Mouse (Mus musculus): Measurements from ENCODE around the gene Ccar1. TPM values are rescaled to one million over a fixed set of nuclear protein-coding genes. Genes with fewer than 3 reads are reported as not detected.
"Not testable (repeated sequence)": the region's sequence is repeated elsewhere in the genome, so short reads cannot be mapped to it uniquely, and the experiment has no call there.

Gene Ccar1
- polyA plus RNA-seq, 1 experiment from 2014 or later: 100 TPM

DNA sequence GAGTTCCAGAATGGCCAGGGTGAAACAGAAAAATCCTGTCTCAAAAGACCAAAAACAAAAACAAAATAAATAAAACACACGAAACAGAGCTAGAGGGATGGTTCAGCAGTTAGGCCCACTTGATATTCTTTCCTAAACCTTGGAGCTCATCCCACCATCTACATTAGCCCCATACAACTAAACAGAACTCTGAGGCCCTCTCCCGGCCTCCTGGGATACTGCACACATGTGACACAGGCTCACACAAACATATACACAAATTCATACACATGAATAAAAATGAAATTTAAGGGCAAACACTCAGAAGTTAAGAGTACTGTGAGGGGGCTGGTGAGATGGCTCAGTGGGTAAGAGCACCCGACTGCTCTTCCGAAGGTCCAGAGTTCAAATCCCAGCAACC is 2.1 kb upstream of the Ccar1 start:
- ATAC-seq (ENCODE audit: insufficient read depth, low FRiP score, low read depth): no peak
- H3K27me3 ChIP-seq (replicated peaks): no peaks in the 10 kb centered on the region
- no peaks in the 10 kb centered on the region for H3K9me3 ChIP-seq
- H3K36me3 ChIP-seq: peaks cover 5% of the 10 kb centered on the region
- H3K9ac ChIP-seq: no peak overlapping the region
- H3K4me3 ChIP-seq (replicated peaks): no peak overlapping the region
- H3K4me1 ChIP-seq: no peaks in the 10 kb centered on the region
- H3K4me2 ChIP-seq: no peak overlapping the region
- H3K27ac ChIP-seq: no peak overlapping the region
- 98% methylated on average over 4 of the region's 4 CpGs for WGBS

DNA sequence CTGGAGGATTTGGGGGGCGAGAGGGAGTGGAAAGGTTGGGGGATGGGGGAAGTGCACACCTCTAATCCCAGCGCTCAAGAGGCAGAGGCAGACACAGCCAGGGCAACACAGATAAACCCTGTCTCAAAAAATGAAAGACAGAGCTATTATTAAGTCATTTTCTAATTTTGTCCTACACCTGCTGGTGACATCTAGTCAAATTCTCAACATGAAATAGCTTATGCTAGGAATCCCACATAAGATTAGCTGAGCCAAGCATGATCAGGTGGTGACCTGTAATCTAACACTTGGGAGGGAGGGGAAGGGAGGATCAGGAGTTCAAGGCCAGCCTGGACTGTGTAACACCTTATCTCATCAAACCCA is 986 bp upstream of the Ccar1 start:
- H3K4me2 ChIP-seq: peak overlapping the region; percentile 59
- no peak for ATAC-seq (ENCODE audit: insufficient read depth, low FRiP score, low read depth)
- no peaks in the 10 kb centered on the region for H3K27me3 ChIP-seq (replicated peaks)
- H3K4me3 ChIP-seq (replicated peaks): peak overlapping the region; percentile 98
- H3K27ac ChIP-seq: peak overlapping the region; percentile 97
- H3K9me3 ChIP-seq: no peaks in the 10 kb centered on the region
- H3K9ac ChIP-seq: no peak overlapping the region
- 34% methylated on average over 2 of the region's 2 CpGs for WGBS
- H3K36me3 ChIP-seq: peaks cover 15% of the 10 kb centered on the region
- no peaks in the 10 kb centered on the region for H3K4me1 ChIP-seq

- H3K4me1 ChIP-seq: no peaks in the 10 kb centered on the region
- H3K9me3 ChIP-seq: no peaks in the 10 kb centered on the region
- peak; percentile 77 for ATAC-seq (ENCODE audit: insufficient read depth, low FRiP score, low read depth)
- peak overlapping the region; percentile 62 for H3K4me2 ChIP-seq
- H3K36me3 ChIP-seq: peaks cover 29% of the 10 kb centered on the region
- peak overlapping the region; percentile 99 for H3K9ac ChIP-seq
- H3K27me3 ChIP-seq (replicated peaks): no peaks in the 10 kb centered on the region
- H3K27ac ChIP-seq: peak overlapping the region; percentile 97
- under 1% methylated on average over 75 of the region's 78 CpGs for WGBS
- peak overlapping the region; percentile 98 for H3K4me3 ChIP-seq (replicated peaks)
These were observed 572 bp downstream of the Ccar1 start for GRCm38 (mm10) chr10:62791251-62792176.

GRCm38 (mm10) chr10:62781776-62782175 is 10.3 kb downstream of the Ccar1 start:
- ATAC-seq (ENCODE audit: insufficient read depth, low FRiP score, low read depth); H3K4me1 ChIP-seq; H3K27me3 ChIP-seq (replicated peaks); H3K9ac ChIP-seq; H3K9me3 ChIP-seq; H3K4me2 ChIP-seq; H3K4me3 ChIP-seq (replicated peaks); H3K27ac ChIP-seq: not testable (repeated sequence)
- peaks cover 66% of the 10 kb centered on the region for H3K36me3 ChIP-seq
- WGBS: 81% methylated on average over 1 of the region's 1 CpGs

DNA sequence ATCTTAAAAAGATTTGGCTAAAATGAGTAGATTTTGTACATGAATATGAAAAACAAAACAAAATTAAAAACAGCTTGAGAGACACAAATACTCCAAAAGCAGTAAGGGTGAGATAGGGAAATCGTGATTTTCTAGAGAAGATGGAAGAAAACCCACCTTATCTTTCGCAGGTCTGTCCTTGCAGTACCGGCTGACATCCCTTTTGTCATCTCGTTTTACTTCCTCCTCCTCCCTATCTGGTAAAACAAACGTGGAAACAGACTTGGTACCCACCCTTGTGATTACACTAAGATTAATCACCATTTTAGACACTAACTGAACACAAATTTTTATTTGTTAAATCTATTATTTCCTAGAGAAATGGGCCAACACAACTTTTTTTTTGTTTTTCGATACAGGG is 41.3 kb downstream of the Ccar1 start:
- H3K4me2 ChIP-seq: no peak overlapping the region
- no peak for ATAC-seq (ENCODE audit: insufficient read depth, low FRiP score, low read depth)
- H3K9ac ChIP-seq: no peak overlapping the region
- no peaks in the 10 kb centered on the region for H3K27me3 ChIP-seq (replicated peaks)
- WGBS: 71% methylated on average over 6 of the region's 6 CpGs
- H3K4me3 ChIP-seq (replicated peaks): no peak overlapping the region
- H3K9me3 ChIP-seq: no peaks in the 10 kb centered on the region
- no peak overlapping the region for H3K27ac ChIP-seq
- H3K36me3 ChIP-seq: peaks cover 53% of the 10 kb centered on the region
- H3K4me1 ChIP-seq: no peaks in the 10 kb centered on the region

- Histone ChIP-seq H3K27me3 (replicated peaks) (no peaks in the 10 kb centered on the region), H3K4me2 (no peak overlapping the region), H3K36me3 (peaks cover 18% of the 10 kb centered on the region), H3K4me1 (no peaks in the 10 kb centered on the region), H3K27ac (no peak overlapping the region), H3K9ac (no peak overlapping the region), H3K4me3 (replicated peaks) (no peak overlapping the region), H3K9me3 (no peaks in the 10 kb centered on the region)
- ATAC-seq (ENCODE audit: insufficient read depth, low FRiP score, low read depth): no peak
- WGBS: 77% methylated on average over 4 of the region's 4 CpGs
These were observed 51.9 kb downstream of the Ccar1 start for GRCm38 (mm10) chr10:62739961-62740737.

- H3K9me3 ChIP-seq: no peaks in the 10 kb centered on the region
- H3K4me2 ChIP-seq: no peak overlapping the region
- H3K9ac ChIP-seq: no peak overlapping the region
- no peak for ATAC-seq (ENCODE audit: insufficient read depth, low FRiP score, low read depth)
- no peak overlapping the region for H3K27ac ChIP-seq
- H3K4me3 ChIP-seq (replicated peaks): no peak overlapping the region
- H3K36me3 ChIP-seq: 0 out of 2 replicates have a peak, but pooled peaks cover 3% of the 10 kb centered on the region
- 44% methylated on average over 4 of the region's 4 CpGs for WGBS
- no peaks in the 10 kb centered on the region for H3K4me1 ChIP-seq
- H3K27me3 ChIP-seq (replicated peaks): no peaks in the 10 kb centered on the region
These were observed 55.0 kb downstream of the Ccar1 start for GRCm38 (mm10) chr10:62736965-62737688.

- H3K36me3 ChIP-seq: no peaks in the 10 kb centered on the region
- 77% methylated on average over 10 of the region's 10 CpGs for WGBS
- H3K27me3 ChIP-seq (replicated peaks): no peaks in the 10 kb centered on the region
- no peak for ATAC-seq (ENCODE audit: insufficient read depth, low FRiP score, low read depth)
- H3K9ac ChIP-seq: no peak overlapping the region
- H3K4me2 ChIP-seq: no peak overlapping the region
- H3K27ac ChIP-seq: no peak overlapping the region
- no peak overlapping the region for H3K4me3 ChIP-seq (replicated peaks)
- no peaks in the 10 kb centered on the region for H3K9me3 ChIP-seq
- peaks cover 5% of the 10 kb centered on the region; the same call in 1 of the 2 replicates for H3K4me1 ChIP-seq
These were observed 61.3 kb downstream of the Ccar1 start for GRCm38 (mm10) chr10:62730826-62731225.

GRCm38 (mm10) chr10:62725771-62726687 is 66.1 kb downstream of the Ccar1 start, which contains the start of gene Stox1:
Gene Stox1 (minus strand): TSS chr10:62726128.
- no peaks in the 10 kb centered on the region for H3K27me3 ChIP-seq (replicated peaks)
- no peak within 1 kb of the TSS for H3K27ac ChIP-seq
- H3K9me3 ChIP-seq: no peaks in the 10 kb centered on the region
- H3K4me1 ChIP-seq: peaks cover 5% of the 10 kb centered on the region; the same call in 1 of the 2 replicates
- peak within 1 kb of the TSS; percentile 96 for H3K4me2 ChIP-seq
- peak within 1 kb of the TSS; percentile 84 for H3K4me3 ChIP-seq (replicated peaks)
- under 1% methylated on average over 85 of the region's 85 CpGs for WGBS
- H3K9ac ChIP-seq: peak within 1 kb of the TSS; percentile 44; the same call in 1 of the 2 replicates
- peak; percentile 75 for ATAC-seq (ENCODE audit: insufficient read depth, low FRiP score, low read depth)
- no peaks in the 10 kb centered on the region for H3K36me3 ChIP-seq

- Histone ChIP-seq H3K27ac (no peak overlapping the region), H3K4me2 (peak overlapping the region; percentile 96), H3K4me3 (replicated peaks) (no peak overlapping the region), H3K9ac (no peak overlapping the region), H3K27me3 (replicated peaks) (no peaks in the 10 kb centered on the region), H3K4me1 (peaks cover 5% of the 10 kb centered on the region; the same call in 1 of the 2 replicates), H3K9me3 (no peaks in the 10 kb centered on the region), H3K36me3 (no peaks in the 10 kb centered on the region)
- WGBS: 16% methylated on average over 7 of the region's 7 CpGs
- ATAC-seq (ENCODE audit: insufficient read depth, low FRiP score, low read depth): no peak
These were observed 67.2 kb downstream of the Ccar1 start for GRCm38 (mm10) chr10:62724936-62725335.

DNA sequence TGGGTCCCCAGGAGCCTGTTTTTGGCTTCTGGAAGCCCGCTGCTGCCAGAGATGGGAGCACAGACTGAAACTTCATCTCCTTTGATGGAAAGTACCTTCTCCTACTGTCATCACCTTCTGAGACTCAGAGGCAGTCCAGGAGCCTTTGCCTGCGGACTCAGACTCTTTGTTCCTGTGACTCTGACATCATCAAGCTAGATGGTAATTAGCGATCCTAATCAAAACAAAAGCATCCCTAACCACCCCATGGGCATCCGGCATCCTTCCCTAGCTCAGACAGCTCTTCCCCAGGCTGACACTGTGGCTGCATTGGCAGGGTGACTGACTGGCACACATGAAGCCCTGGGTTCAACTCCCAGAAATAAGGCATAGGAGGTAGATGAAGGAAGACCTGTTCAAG is 69.4 kb downstream of the Ccar1 start:
- whole genome bisulfite sequencing: 43% methylated on average over 4 of the region's 4 CpGs
- H3K4me3 ChIP-seq (replicated peaks): no peak overlapping the region
- H3K4me1 ChIP-seq: peaks cover 5% of the 10 kb centered on the region; the same call in 1 of the 2 replicates
- no peaks in the 10 kb centered on the region for H3K36me3 ChIP-seq
- no peak overlapping the region for H3K9ac ChIP-seq
- H3K27ac ChIP-seq: no peak overlapping the region
- no peak overlapping the region for H3K4me2 ChIP-seq
- no peak for ATAC-seq (ENCODE audit: insufficient read depth, low FRiP score, low read depth)
- H3K9me3 ChIP-seq: no peaks in the 10 kb centered on the region
- no peaks in the 10 kb centered on the region for H3K27me3 ChIP-seq (replicated peaks)

Data from stomach, embryonic 15.5 days (tissue).